Mouse (Mus musculus) liver, embryonic 13.5 days (tissue): ENCODE measurements around the gene Lix1. TPM values are rescaled to one million over a fixed set of nuclear protein-coding genes. Genes with fewer than 3 reads are reported as not detected.

Source experiments
- ATAC-seq: fragments of 200-750 bp; cut with Nextera tagmentation; 2 replicates; pipeline ENCODE4 v1.8.0; 2017; ENCODE audit warnings: low read depth, mild to moderate bottlenecking, moderate number of reproducible peaks, moderate library complexity
- DNase-seq: peaks from one replicate; pipeline ENCODE4 v3.0.0; 2022
- H3K27ac ChIP-seq: fragments of 300-500 bp; sonication (generic); 2 replicates; pipeline ENCODE4 v1.5.1; 2015; ENCODE audit warnings: moderate library complexity, mild to moderate bottlenecking, inconsistent platforms
- H3K27me3 ChIP-seq: fragments of 300-500 bp; sonication (generic); 2 replicates; pipeline ENCODE4 v1.6.1; 2015; ENCODE audit warnings: mild to moderate bottlenecking, inconsistent platforms
- H3K36me3 ChIP-seq: fragments of 300-500 bp; sonication (generic); 2 replicates; pipeline ENCODE4 v1.6.1; 2015; ENCODE audit warnings: mild to moderate bottlenecking, inconsistent platforms
- H3K4me1 ChIP-seq: fragments of 300-500 bp; sonication (generic); replicated peaks from 2 replicates; pipeline ENCODE4 v1.6.1; 2015; ENCODE audit warnings: inconsistent platforms
- H3K4me2 ChIP-seq: fragments of 300-500 bp; sonication (generic); 2 replicates; pipeline ENCODE4 v1.6.1; 2015; ENCODE audit warnings: inconsistent platforms, mild to moderate bottlenecking, moderate library complexity
- H3K4me3 ChIP-seq: fragments of 300-500 bp; sonication (generic); replicated peaks from 2 replicates; pipeline ENCODE4 v1.5.1; 2015; ENCODE audit warnings: mild to moderate bottlenecking, inconsistent platforms
- H3K9ac ChIP-seq: fragments of 300-500 bp; sonication (generic); 2 replicates; pipeline ENCODE4 v1.6.1; 2015; ENCODE audit warnings: mild to moderate bottlenecking, inconsistent platforms
- H3K9me3 ChIP-seq: fragments of 300-500 bp; sonication (generic); replicated peaks from 2 replicates; pipeline ENCODE4 v1.6.1; 2016; ENCODE audit warnings: inconsistent platforms
- WGBS: fragments of 180-500 bp; shearing (Covaris S2); methylation state at CpG from one replicate; pipeline ENCODE4 v1.1.7; 2015; ENCODE audit not compliant: insufficient replicate concordance; 5-methylcytosine and 5-hydroxymethylcytosine counted together
- polyA plus RNA-seq: library from polyadenylated mRNA; unstranded; fragments of >200 nt; fragmentation: Nextera tagmentation; extraction: Ambion mirVana; gene quantifications from 2 replicates; pipeline ENCODE4 v1.2.1, GENCODE M21; 2015

The Lix1 gene
- polyA plus RNA-seq, 1 experiment from 2014 or later: 0.36 TPM

DNA sequence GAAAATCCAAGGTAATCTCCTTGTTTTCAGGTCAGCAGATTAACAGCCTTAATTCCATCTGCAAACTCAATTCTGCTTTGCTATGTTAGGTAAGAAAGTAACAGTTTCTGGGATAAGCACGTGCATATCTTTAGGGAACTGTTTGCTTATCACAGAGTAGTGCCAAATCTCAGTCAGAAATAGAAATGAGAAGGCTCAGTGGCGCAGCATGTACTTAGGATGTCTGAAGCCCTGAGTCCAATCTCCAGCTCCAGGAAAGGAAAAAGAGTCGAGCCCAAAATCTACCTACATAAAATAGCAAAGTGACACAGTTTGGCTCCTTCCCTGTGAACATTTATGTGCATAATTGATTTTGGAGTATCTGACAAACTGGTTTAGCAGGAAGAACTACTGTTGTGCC is 96.8 kb downstream of the Lix1 start:
- Histone ChIP-seq H3K4me3 (no peak overlapping the region), H3K27ac (no peak overlapping the region), H3K36me3 (no peaks in the 10 kb centered on the region), H3K27me3 (no peaks in the 10 kb centered on the region), H3K4me2 (no peak overlapping the region), H3K9ac (no peak overlapping the region), H3K9me3 (no peaks in the 10 kb centered on the region), H3K4me1 (no peaks in the 10 kb centered on the region)
- WGBS: 43% methylated on average over 3 of the region's 3 CpGs
- ATAC-seq (no peak), DNase-seq (no peak)

DNA sequence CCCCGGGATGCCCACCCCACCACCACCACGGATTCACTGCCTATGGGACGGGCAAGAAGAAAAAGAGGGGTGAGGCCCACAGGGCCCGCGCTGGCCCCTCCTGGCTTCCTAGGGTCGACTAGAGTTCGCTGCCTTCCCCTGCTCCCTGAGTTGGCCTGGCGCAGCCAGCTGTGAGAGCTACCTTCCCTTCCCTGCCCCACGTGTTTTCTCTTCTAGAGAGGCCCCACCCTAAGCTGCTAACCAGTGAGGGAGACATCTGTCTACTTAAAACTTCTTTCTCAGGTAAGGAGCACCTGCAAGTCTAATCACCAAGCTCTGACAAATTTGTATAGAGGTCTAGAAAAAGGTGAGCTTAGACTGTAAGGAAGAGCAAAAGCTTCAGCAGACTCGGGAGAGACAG is 104.2 kb downstream of the Lix1 start:
- ATAC-seq (no peak), DNase-seq (no peak)
- Histone ChIP-seq H3K4me2 (no peak overlapping the region), H3K9ac (no peak overlapping the region), H3K36me3 (no peaks in the 10 kb centered on the region), H3K9me3 (no peaks in the 10 kb centered on the region), H3K27me3 (no peaks in the 10 kb centered on the region), H3K4me1 (no peaks in the 10 kb centered on the region), H3K27ac (no peak overlapping the region), H3K4me3 (no peak overlapping the region)
- WGBS: 74% methylated on average over 10 of the region's 10 CpGs

Other genes starting within 250 kb of the Lix1 start
- gene Riok2, start 28.4 kb upstream of the Lix1 start, polyA plus RNA-seq: 17.0 and 19.1 TPM in 2 replicates
- 3.2 and 3.6 TPM in 2 replicates for gene Lnpep, start 222.4 kb downstream of the Lix1 start, polyA plus RNA-seq